Mouse (Mus musculus) kidney, postnatal 36 days (tissue): ENCODE results near the gene Pdia5.

Experiments used
- DNase-seq, 2 experiments: peaks; one replicate each; pipeline ENCODE4 v3.0.0; 2021 to 2022; ENCODE audit warnings: mixed read lengths in 2 of 2

Gene Pdia5

GRCm38 (mm10) chr16:35431608-35432007 lies 59.1 kb downstream of the Pdia5 start:
- DNase-seq, result no peak

- peak; percentile 34 to 39 for DNase-seq
Observed at GRCm38 (mm10) chr16:35424926-35425325, 65.7 kb downstream of the Pdia5 start.

GRCm38 (mm10) chr16:35423250-35424139 lies 67.2 kb downstream of the Pdia5 start:
- DNase-seq, result peak; percentile 50 to 54

- peak; percentile 27 to 51 for DNase-seq
Observed at GRCm38 (mm10) chr16:35422705-35423104, 68.0 kb downstream of the Pdia5 start.

GRCm38 (mm10) chr16:35422141-35422540 lies 68.5 kb downstream of the Pdia5 start:
- DNase-seq, result peak; percentile 34 to 68

GRCm38 (mm10) chr16:35414616-35415015 lies 76.1 kb downstream of the Pdia5 start:
- no peak for DNase-seq

GRCm38 (mm10) chr16:35406706-35407105 lies 84.0 kb downstream of the Pdia5 start:
- DNase-seq, result no peak

- no peak for DNase-seq
Observed at GRCm38 (mm10) chr16:35406166-35406565, 84.5 kb downstream of the Pdia5 start.

GRCm38 (mm10) chr16:35405348-35406080 lies 85.2 kb downstream of the Pdia5 start:
- DNase-seq, result no peak

- no peak for DNase-seq
Observed at GRCm38 (mm10) chr16:35404864-35405263, 85.8 kb downstream of the Pdia5 start.

GRCm38 (mm10) chr16:35403891-35404290 lies 86.8 kb downstream of the Pdia5 start:
- DNase-seq, result no peak

- DNase-seq, result no peak
Observed at GRCm38 (mm10) chr16:35403356-35403755, 87.3 kb downstream of the Pdia5 start.

- DNase-seq, result no peak
Observed at GRCm38 (mm10) chr16:35392813-35393212, 97.9 kb downstream of the Pdia5 start.

GRCm38 (mm10) chr16:35385654-35386053 lies 105.0 kb downstream of the Pdia5 start:
- no peak for DNase-seq

GRCm38 (mm10) chr16:35380048-35380447 lies 110.6 kb downstream of the Pdia5 start:
- DNase-seq, result no peak

- DNase-seq, result peak; percentile 43 to 68
Observed at GRCm38 (mm10) chr16:35379344-35379743, 111.3 kb downstream of the Pdia5 start.

- DNase-seq, result no peak
Observed at GRCm38 (mm10) chr16:35364063-35364428, 126.6 kb downstream of the Pdia5 start.

GRCm38 (mm10) chr16:35363150-35364062 lies 127.3 kb downstream of the Pdia5 start, which contains the start of gene Sec22a:
Gene Sec22a, minus strand, starts transcription at chr16:35363918.
- peak; percentile 95 to 98 for DNase-seq

GRCm38 (mm10) chr16:35362221-35362620 lies 128.5 kb downstream of the Pdia5 start:
- DNase-seq, result no peak

GRCm38 (mm10) chr16:35360593-35360992 lies 130.1 kb downstream of the Pdia5 start:
- peak; percentile 45 to 86 for DNase-seq

- peak in 1 of 2 experiments; percentile 10 for DNase-seq
Observed at GRCm38 (mm10) chr16:35357449-35357848, 133.2 kb downstream of the Pdia5 start.
